Mouse (Mus musculus): ENCODE measurements at regions not wholly inside any gene's neighbourhood (a gene's known extent, or its start where the extent isn't known, plus 50 kb on each side); places are given as distances from the start of the nearest gene placed in this dataset.

GRCm38 (mm10) chr5:118362738-118363137, 117.7 kb downstream of the 2410131K14Rik start:
- TF ChIP-seq CTCF (IDR thresholded peaks at IDR 0.05; ENCODE audit: low read depth, low read length), result no peak
- TF ChIP-seq GATA1 (IDR thresholded peaks at IDR 0.05; ENCODE audit: borderline replicate concordance, low read length), result no peak
- no peak for TF ChIP-seq POLR2AphosphoS5 (IDR thresholded peaks at IDR 0.05; ENCODE audit: insufficient replicate concordance, low read depth, low read length)

All from G1E (cell line).